Mouse (Mus musculus) C2C12 (cell line): Measurements from ENCODE around the gene Ppp4r1.

Experiments
- CTCF ChIP-seq: IDR thresholded peaks from one replicate; pipeline ENCODE4 v1.5.1; 2011; ENCODE audit not compliant: control insufficient read depth, insufficient read depth, insufficient read length
- MAX ChIP-seq: IDR thresholded peaks from one replicate; pipeline ENCODE4 v1.6.1; 2011; ENCODE audit warnings: mild to moderate bottlenecking, control low read depth
- MYOD1 ChIP-seq: IDR thresholded peaks from one replicate; pipeline ENCODE4 v1.6.1; 2011; ENCODE audit warnings: low read depth; ENCODE audit not compliant: control insufficient read depth, insufficient read length
- USF1 ChIP-seq: IDR thresholded peaks from one replicate; pipeline ENCODE4 v1.6.1; 2011; ENCODE audit warnings: low read depth, mild to moderate bottlenecking, control low read depth, moderate library complexity

DNA sequence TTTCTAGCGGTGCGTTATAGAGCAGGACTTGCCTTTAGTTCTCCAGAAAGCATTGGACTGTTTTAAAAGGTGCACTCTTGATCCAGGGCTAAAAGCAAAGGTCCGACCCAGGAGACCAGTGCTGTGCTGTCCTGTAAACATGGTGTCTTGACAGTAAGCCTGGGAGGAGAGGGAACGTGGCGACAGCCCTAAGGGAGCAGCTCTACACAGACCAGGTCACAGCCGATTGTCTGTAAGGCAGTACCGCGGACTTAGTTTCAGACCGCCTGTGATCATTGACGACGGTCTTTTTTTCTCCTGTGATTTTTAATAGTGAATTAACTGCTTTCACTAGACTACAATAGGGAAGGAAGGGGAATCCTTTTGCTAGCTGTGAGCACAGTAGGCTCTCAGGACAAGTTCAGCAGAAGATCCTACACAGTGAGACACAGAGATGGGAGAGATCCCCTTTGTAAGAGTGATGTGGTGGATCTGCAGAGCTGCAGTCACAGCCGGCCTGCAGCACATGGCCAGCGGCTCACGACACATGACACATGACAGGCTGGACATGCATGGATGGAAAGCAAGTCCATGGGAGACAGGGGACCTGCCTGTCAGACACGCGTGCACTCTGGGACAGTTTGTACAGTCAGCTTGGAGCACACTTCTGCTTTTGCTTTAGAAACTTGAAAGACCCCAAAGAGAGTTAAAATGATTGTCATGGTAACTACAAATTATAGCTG is 44.9 kb downstream of the Ppp4r1 start:
- no peak for TF ChIP-seq CTCF
- no peak for TF ChIP-seq MAX
- TF ChIP-seq USF1, result no peak
- no peak for TF ChIP-seq MYOD1
